Mouse (Mus musculus) bone marrow macrophage, adult 2 months (primary cell): ENCODE measurements around the gene Prss33.

Experiments
- CTCF ChIP-seq: IDR thresholded peaks from 2 replicates; pipeline ENCODE4 v1.5.1; 2012; ENCODE audit warnings: low read depth, mild to moderate bottlenecking, low read length, moderate library complexity
- POLR2A ChIP-seq: IDR thresholded peaks from 2 replicates; pipeline ENCODE4 v1.6.1; 2012; ENCODE audit warnings: mild to moderate bottlenecking, low read depth, low read length, borderline replicate concordance

GRCm38 (mm10) chr17:23790269-23791078 lies 45.4 kb downstream of the Prss33 start, which contains the start of gene Srrm2:
- TF ChIP-seq POLR2A (no peak), CTCF (no peak)
